Mouse (Mus musculus): Measurements from ENCODE around the gene Pcdh8. TPM values are rescaled to one million over a fixed set of nuclear protein-coding genes. Genes with fewer than 3 reads are reported as not detected.

Pcdh8 gene
- total RNA-seq (2021) = not detected

DNA sequence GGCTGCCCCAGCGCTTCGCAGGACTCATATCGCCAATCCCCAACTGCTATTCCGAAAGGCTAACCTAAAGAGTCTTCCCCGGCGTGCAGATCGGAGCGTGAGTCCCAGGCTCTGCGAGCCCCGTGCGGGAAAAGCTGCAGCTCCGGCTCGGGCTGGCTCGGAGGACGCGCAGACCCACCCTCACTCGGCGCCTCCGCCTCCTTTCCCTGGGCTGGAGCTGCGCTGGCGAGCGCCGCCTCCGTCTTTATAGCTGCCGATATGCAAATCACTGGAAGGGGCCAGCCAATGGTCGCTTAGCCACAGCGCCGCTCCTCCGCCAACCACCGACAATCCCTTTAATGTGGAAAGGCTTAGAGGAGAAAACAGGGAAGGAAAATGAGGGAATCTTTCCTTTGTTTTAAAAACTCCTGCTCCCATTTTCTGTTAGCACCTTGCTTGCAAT lies at the start of gene Pcdh8:
Gene Pcdh8, minus strand, starts transcription at position 219 of the 442 bp plus-strand sequence.
- DNase-seq (ENCODE audit: low spot score) = peak; percentile 4
- intact Hi-C loops (cut with DNase I) = loop anchor here (10.0 kb wide), 1 partner anchor 144 kb away; no protein-coding TSS in a partner anchor

DNA sequence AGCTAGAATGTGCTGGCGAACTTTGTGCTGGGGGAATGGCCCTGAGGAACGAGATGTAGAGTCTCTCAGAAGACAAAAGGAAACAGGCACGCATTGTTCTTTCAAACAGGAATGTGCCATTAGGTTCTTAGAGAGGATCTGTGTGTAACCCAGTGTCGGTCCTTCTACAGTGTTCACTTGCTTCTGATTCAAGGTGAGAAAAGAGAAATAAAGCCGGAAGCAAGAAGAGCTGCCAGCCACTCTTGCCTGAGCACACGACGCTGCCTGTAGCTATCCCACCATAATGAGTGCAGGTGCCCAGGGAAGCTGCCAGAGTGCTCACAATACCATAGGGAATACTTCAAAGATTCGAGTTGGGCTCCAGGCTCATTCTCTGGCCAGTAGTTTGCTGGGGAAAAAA lies 43.6 kb upstream of the Pcdh8 start:
- DNase-seq (ENCODE audit: low spot score) = no peak
- intact Hi-C loops (cut with DNase I) = no loop called here

DNA sequence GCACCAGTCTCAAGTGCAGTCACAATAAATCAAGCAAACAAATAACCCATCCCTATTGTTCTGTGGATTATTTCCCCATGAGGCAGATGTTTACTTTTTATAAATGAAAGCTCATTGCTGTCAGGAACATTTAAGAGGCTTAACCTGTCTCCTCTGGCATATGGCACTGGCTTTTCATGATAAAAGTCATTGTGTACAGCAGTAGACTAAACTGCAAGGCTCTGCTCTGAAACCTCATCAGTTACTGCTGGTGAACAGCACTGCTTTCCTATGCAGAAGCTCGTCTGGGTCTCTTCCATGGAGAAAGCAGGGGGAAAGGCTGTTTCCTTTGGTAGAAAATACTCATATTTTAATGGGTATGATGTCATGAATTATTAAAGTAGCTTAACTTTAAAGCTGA lies 43.0 kb upstream of the Pcdh8 start:
- no peak for DNase-seq (ENCODE audit: low spot score)
- intact Hi-C loops (cut with DNase I) = no loop called here

DNA sequence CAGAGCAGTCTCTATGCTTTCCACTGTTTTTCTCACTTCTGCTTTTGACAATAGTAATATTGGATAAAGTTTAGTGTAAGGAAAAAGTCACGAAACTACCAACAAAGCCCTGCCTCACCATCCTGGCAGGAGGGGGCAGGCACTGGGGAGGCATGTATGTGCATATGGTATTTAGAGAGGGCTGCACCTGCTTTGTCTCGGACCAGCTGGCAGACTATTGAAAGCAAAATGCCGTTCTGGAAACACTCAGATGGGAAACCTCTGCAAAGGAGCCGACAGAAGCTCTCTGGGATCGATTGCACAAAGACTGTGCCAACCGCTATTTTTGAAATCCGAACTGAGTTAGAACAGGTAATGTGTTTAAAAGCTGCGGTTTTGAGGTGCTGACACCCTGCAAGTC lies 22.1 kb upstream of the Pcdh8 start:
- no peak for DNase-seq (ENCODE audit: low spot score)

DNA sequence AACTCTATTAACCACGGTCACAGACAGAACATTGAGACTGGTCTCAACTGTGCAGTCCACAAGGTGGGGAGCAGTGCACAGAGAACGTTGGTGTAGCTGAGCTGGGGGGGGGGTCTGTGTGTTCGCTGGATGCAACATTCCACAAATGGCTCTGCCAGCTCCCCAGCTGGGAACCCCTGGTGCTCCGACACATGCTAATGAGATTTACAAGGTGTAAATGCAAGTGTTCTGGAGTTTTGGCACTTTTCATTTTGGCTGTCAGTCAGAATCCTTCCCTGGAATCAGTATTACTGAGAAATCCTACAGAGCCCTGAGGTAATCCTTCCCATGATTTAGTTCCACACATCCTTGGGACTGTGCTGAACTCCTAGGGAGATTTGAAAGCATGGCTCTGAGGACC lies 18.4 kb upstream of the Pcdh8 start:
- intact Hi-C loops (cut with DNase I) = no loop called here
- DNase-seq (ENCODE audit: low spot score) = no peak

More for the DNA sequence above, 22.1 kb upstream of the Pcdh8 start:
- intact Hi-C loops (cut with DNase I) = no loop called here

DNA sequence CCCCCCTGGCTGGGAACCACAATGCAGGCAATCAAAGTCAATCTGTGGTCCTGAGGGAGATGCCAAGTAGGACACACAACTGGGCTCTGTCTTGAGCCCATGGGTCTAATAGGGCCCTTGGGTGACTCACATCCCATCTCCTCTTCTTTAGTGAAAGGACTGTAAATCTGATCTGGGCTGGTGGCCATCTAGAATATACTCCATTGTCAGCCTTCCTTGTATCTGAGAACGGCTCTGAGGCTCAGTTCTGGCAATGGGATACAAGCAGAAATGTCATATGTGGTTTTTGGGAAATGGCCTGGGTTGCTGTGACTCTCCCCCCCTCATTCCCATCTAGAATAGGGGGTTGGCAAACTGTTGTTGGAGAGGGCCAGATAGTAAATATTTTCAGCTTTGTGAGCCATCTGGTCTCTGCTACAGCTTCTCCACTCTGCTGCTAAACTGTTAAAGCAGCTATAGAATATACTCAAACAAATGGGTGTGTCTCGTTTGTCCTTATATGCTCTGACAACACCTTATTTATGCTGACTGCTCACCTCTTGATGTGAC lies 17.6 kb upstream of the Pcdh8 start:
- no peak for DNase-seq (ENCODE audit: low spot score)
- intact Hi-C loops (cut with DNase I) = no loop called here

DNA sequence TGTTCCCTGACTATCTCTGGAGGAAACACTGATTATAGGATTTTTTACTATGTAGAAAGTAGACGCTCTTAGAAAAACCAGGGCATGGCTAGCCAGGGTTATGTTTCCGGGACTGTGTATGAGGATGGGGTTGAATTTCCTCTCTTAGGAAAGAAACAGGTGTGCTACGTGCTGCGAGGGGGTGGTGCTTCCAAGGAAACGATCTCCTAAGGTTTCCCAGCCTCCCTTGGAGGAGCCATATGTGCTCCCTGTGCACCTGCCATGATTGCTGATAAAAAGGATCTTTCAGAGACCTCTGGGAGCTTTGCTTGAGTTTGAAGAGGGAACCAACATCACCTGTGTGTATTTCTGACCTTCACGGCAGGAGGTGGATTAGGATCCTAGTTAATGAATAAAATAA lies 16.8 kb upstream of the Pcdh8 start:
- DNase-seq (ENCODE audit: low spot score) = no peak
- intact Hi-C loops (cut with DNase I) = no loop called here

DNA sequence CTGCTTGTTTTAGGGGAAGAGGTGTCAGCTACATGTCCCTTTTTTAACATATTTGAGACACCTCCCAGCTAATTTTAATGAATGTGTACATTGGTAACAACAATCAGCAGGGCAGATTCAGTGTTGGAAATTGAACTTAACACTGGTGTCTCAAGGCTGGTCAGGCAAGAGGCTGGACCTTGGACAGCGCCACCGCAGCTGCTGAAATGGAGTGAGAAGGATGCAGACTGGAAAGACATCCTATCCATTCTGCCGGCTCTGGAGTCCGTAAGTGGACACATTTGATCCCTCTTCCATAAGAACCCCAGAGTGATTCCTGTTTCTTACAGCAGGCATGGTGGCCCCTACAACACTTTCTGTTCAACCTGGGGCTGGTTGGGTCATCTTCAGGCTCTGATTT lies 14.3 kb upstream of the Pcdh8 start:
- DNase-seq (ENCODE audit: low spot score) = no peak
- intact Hi-C loops (cut with DNase I) = no loop called here

DNA sequence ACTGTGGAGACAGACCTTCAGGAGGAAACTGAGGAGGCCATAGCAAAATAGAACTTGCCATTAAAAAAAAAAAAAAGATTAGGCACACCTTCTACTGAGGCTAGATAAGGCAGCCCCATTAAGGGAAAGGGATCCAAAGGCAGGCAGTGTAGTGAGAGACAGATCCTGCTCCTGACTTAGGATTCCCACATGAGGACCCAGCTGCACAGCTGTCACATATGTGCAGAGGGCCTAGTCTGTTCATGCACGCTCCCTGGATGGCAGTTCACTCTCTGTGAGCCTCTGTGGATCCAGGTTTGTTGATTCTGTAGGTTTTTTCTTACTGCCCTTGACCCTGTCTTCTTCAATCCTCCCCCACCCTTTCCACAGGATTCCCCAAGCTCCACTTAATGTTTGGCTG lies 9.8 kb upstream of the Pcdh8 start:
- no peak for DNase-seq (ENCODE audit: low spot score)
- intact Hi-C loops (cut with DNase I) = no loop called here

DNA sequence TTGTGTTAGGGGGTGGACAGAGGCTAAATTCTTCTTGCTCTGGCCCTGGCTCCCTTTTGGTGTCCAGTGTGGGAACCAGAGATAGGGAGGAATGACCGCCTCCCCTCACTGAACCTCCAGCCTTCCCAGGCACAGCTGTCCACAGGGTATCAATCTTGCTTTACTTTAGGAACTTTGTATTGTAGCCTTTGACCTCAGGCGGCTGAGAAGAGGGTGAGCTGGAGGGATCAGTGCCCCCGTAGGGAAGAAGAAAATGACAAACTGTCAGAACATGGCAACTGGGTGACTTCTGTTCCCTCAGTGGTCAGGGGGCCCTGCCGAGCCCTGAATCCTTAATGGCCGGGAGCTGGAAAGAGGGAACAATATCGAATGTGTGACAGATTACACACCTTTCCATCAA lies 9.2 kb upstream of the Pcdh8 start:
- DNase-seq (ENCODE audit: low spot score) = no peak
- intact Hi-C loops (cut with DNase I) = no loop called here

DNA sequence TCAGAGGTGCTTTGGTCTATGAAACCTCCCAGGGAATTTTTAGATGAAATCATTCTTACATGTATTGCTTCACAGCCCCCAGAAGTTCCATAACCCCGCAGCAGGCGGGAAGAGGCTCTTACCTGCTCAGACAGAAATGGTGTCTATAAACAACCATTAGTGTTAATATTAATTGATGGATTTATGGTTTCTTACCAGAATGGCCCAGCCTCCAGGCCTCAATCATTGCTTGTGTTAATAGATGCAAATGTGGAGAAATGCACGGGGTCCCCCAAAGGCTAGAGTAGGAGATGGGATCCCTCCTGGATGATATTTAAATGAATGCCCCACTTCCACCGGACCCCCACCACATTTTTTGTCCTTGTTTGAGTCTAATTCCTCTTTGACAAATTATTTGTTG lies 8.7 kb upstream of the Pcdh8 start:
- intact Hi-C loops (cut with DNase I) = loop anchor here (10.0 kb wide), 1 partner anchor 135 kb away; no protein-coding TSS in a partner anchor
- no peak for DNase-seq (ENCODE audit: low spot score)

DNA sequence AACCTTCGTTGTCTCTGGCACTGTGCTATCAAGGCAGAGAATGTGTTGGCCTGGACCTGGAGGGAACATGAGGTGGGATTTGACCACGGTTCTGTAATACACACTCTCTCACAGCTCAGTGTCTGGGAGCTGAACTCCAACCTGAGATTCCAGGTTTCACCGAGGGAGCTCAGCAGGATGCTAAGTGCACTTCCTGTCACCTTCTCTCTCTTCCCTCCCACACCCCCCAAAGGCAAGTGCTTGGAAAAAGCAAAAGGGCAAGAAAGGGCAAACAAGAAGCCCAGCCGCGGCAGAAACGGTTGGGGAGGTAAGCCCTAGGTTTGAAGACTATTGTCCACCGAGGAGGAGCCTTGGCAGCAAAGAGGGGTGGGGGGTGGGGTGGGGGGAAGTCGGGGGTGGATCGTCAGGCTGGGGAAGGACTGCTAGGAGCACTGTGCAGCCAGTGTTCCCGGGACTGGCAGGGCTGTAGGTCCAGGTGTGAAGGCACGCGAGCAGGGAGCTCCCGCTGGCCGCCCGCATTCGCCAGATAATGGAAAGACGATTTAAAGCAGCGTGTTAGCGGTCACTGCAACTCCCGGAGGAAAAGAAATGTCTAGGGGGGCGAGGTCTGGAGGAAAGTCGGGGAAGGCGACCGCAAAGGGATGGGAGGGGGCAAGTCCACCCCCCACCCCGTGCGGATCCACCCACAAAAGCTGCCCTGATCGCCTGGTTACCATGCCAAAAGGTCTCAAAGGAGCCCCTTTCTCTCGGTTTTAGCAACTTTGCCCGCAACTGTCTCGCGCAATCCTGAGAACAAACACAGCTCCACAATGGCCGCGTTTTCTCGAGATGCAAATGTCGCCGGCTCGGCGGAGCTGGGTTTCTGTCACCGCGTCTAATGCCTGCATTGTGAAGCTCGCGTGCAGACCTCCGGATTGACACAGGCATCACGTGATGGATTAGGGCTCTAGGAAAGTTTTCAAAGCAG lies 2.6 kb upstream of the Pcdh8 start:
- no peak for DNase-seq (ENCODE audit: low spot score)
- intact Hi-C loops (cut with DNase I) = loop anchor here (10.0 kb wide), 1 partner anchor 141 kb away; no protein-coding TSS in a partner anchor

DNA sequence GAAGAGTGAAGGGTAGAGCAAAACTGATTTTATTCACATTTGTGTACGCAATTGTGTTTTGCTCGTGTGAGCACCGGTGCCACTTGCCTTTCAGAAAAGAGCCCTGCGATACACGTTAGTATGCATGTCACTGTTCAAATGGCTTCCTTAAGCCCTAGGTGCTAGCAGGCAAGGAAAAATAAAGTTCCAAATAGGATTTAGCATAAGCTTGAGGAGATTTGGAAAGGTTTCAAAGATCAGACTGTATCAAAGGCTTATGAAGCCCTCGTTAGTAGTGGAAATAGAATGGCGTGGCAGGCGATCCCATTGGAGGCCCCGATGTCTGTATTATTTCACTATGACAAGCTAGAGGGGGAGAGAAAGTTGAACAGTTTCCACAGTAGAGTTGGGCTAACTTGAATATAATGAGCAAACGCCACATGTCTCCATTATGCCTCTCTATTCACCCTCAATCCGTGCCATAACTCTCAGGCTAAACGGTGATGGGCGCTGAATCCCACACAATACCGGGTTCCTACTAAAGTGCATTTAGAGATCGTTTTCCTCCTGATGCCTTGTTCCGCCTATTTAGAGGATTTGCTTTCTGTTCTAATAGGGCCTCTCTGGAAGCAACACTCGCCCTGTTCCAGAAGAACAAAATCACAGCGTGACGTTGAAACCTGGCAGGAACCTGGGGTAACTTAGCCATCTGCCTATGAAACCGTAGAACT lies 845 bp upstream of the Pcdh8 start:
- no peak for DNase-seq (ENCODE audit: low spot score)
- intact Hi-C loops (cut with DNase I) = loop anchor here (10.0 kb wide), 1 partner anchor 143 kb away; no protein-coding TSS in a partner anchor

DNA sequence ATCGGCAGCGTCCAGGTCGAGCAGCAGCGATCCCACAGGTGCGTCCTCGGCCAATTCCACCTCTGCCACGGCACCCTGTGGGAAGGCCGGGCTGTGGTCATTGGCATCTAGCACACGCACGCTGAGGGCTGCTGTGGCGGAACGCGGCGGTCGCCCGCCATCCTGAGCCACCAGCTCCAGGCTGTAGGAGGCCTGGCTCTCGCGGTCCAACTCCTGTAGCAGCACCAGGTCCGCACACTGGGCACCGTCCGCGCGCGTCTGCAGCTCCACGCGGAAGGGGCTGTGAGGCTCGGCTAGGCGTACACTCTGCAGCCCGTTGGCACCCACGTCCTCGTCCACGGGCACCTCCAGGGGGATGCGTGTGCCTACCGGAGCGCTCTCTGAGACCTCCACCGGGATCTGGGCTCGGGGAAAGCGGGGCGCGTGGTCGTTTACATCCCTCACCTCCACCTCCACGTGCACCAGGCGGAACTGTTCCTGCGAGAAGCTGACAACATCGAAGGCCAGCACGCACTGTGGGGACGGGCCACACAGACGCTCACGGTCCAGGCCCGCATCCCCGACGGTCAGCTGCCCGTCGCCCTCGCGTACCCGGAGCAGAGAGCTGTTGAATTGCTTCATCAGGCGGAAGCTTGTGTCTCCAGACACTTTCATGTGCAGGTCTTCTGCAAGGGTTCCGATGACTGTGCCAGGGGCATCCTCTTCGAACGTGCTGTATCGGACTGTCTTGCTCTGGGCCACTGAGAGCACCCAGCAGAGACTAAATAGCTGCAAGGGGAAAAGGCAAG lies 612 bp downstream of the Pcdh8 start:
- intact Hi-C loops (cut with DNase I) = loop anchor here (10.0 kb wide), 1 partner anchor 144 kb away; no protein-coding TSS in a partner anchor
- no peak for DNase-seq (ENCODE audit: low spot score)

DNA sequence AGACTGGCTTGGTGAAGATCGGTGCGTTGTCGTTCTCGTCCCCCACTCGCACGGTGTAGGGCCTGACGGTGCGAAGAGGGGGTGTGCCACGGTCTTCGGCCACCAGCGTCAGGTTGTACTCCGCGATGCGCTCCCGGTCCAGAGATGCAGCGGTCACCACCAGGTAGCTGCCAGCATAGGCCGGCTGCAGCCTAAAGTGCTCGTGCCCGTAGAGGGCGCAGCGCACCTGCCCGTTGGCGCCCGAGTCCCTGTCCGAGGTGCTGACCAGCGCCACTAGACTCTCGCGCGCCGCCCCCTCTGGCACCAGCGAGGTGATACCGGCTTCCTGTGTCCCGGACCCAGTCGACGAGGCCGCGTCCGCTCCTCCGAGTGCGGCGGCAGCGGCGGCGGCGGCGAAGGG lies 1.5 kb downstream of the Pcdh8 start:
- intact Hi-C loops (cut with DNase I) = loop anchor here (1.0 to 10.0 kb wide), 2 partner anchors 145 to 447 kb away; no protein-coding TSS in a partner anchor
- peak; percentile 17 for DNase-seq (ENCODE audit: low spot score)

DNA sequence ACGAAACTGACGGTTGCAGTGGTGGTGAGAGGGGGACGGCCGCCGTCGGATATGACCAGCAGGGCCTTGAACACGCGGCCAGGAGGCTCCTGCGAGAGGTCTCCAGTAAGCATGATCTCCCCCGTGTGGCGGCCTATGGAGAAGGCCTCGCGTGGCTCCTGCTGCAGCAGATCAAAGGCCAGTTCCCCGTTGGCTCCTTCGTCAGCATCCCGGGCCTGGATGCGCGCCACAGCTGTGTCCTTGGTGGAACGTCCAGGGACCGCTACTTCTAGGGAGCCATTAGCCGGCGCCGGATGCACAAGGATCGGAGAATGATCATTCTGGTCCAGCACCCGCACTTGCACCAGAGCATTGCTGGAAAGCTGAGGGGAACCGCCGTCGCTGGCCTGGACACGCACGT lies 2.1 kb downstream of the Pcdh8 start:
- no peak for DNase-seq (ENCODE audit: low spot score)
- intact Hi-C loops (cut with DNase I) = loop anchor here (1.0 kb wide), 1 partner anchor 447 kb away; no protein-coding TSS in a partner anchor

DNA sequence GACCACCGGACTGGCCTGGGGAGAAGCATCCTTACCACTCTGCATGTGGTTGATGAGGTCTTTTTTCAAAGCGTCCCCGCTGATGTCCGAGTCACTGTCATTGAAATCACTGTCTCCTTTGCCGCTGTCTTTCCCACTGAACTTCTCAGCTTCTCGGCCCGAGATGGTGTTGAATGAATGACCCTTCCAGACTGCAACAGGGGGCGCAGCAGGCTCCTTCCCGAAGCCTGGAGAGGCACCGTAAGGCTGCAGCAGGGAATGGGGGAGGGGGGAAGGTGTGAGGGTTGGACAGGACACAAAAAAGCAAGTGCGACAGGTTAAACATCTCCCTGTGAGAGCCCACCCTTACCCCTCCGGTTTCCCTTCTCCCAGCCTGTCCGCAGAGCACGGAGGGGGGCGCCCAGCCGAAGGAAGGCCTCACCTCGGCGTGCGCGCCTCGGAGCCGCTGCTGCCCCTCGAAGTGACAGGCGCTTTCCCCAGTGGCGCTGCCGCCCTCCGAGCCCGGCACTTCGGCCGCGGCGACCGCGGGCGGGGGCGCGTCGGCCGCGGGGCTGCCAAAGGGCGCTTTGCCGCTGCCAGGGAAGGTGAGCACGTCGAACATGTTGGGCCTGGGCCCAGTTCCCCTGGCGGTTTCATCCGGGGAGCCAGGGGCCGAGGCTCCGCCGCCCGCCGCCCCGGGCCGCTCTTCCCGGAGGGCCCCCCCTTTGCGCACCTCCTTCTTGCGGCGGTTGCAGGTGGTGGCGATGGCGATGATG lies 2.9 kb downstream of the Pcdh8 start:
- no peak for DNase-seq (ENCODE audit: low spot score)
- intact Hi-C loops (cut with DNase I) = no loop called here

DNA sequence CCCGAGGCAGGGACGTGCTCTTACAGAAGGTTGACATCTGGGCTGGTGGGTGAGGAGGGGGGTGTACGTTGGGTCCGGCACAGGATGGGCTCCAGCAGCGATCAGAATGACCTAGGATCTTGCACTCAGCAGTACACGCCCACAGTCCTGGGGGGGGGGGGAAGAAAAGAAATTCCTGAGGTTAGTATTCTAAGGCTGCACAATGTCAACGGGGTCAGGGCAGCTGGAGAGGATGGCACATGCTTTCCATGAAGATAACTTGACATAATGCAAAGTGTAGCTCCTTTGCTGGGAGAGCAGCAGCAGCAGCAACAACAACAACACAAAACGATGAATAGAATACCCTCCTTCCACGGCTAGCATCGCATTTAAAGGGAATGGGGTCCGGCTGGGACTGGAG lies 3.5 kb downstream of the Pcdh8 start:
- intact Hi-C loops (cut with DNase I) = no loop called here
- DNase-seq (ENCODE audit: low spot score) = no peak

DNA sequence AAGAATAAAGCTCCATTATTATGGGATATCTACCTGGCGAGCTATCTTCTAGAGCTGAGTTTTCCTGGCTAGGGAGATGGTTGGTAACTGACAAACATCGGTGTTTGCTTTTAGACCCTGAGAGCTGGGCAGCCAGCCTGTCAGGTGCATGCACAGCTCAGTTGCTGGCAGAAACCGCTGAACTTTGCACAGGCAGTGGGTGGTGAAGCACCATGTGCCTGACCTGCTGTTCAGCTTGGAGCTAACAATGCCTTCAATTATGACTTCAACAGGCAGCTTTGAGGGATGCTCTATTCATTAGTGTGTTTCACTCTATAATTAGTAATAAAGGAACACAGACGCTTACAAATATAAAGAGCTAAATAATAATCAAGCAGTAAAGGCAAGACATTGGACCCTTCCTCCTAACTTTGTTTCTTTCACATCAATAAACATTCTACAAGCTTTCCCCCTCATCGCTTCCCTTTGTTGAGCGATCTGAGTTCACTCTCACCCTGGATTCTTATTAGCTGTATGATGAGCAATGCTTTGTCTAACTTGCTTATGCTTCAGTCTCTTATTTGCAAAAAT lies 5.8 kb downstream of the Pcdh8 start:
- DNase-seq (ENCODE audit: low spot score) = no peak
- intact Hi-C loops (cut with DNase I) = no loop called here

All from heart, postnatal 25 days (tissue).